Mouse (Mus musculus) megakaryocyte, embryonic 14.5 days (primary cell): ENCODE measurements around the gene Ksr1.

Experiments
- FLI1 ChIP-seq: IDR thresholded peaks from 2 replicates; pipeline ENCODE4 v1.6.1; 2012; ENCODE audit warnings: low read length, inconsistent platforms, mixed read lengths
- GATA1 ChIP-seq: IDR thresholded peaks from 3 replicates; pipeline ENCODE4 v1.6.1; 2012; ENCODE audit warnings: mixed read lengths, low read length, inconsistent platforms, borderline replicate concordance

DNA sequence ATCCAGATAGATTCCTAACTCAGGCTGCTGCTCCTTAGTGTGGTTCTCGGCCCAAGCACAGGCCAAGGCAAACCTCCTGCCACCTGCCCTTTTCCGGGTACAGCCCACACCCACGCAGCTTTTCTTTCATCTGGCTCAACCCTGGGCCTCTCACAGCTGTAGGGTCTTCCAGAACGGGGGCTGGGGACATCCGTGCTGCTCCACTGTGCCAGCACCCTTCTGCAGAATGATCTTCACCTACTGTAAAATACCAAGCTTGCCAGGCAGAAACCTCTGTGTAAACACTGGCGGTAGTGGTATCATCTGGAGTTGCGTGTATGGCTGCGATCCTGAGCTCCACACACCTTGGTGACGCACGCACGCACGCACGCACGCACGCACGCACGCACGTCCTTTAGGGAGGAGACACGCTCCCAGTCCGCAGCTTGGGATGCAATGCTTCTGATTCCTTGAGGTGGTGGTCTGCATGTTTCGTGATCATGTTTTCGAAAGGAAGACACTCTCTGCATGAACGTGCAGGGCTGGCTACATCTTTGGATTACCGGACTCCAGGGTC is 130.5 kb downstream of the Ksr1 start:
- no peak for TF ChIP-seq GATA1
- no peak for TF ChIP-seq FLI1
